9 mouse cellular contexts compared by ENCODE assay signal in genomic region chr7:30143170-30143554, GRCm38 (mm10). TPM values are rescaled to one million over a fixed set of nuclear protein-coding genes. Genes with fewer than 3 reads are reported as not detected.
DNase-seq lines count a peak whose midpoint lies in the region; ATAC-seq and TF ChIP-seq lines count a peak whose summit lies in the region.
"Had no signal": no experiment of that assay in that cellular context is flagged by ENCODE, and none has a peak within 500 bp of the region (broad histone marks: within the 10 kb centered on the region; RNA-seq: fewer than 3 reads in every experiment).

No protein-coding gene starts in this region.

- H3K9me3 ChIP-seq in embryonic facial prominence, embryonic 14.5 days (ENCODE audit: control insufficient read depth, low read length): peaks cover 25% of the 10 kb centered on the region
- H3K9me3 ChIP-seq in hindbrain, postnatal 0 days (ENCODE audit: low read length): no peaks in the 10 kb centered on the region
- H3K9me3 ChIP-seq in midbrain, postnatal 0 days (ENCODE audit: low read length): 0 out of 2 replicates have a peak, but pooled peaks cover 3% of the 10 kb centered on the region

- peak overlapping the region; percentile 65 for H3K4me3 ChIP-seq in layer of hippocampus, adult 2 months
- peak overlapping the region; percentile 54 for H3K4me3 ChIP-seq in embryonic facial prominence, embryonic 14.5 days (ENCODE audit: low read depth, low read length)
- peak overlapping the region; percentile 43 for H3K4me3 ChIP-seq in hindbrain, postnatal 0 days (ENCODE audit: low read length)
- H3K4me3 ChIP-seq in midbrain, postnatal 0 days (ENCODE audit: low read depth, low read length): peak overlapping the region; percentile 58

- TF ChIP-seq CTCF in layer of hippocampus, adult 2 months (conservative IDR thresholded peaks at IDR 0.05): no peak
- TF ChIP-seq CTCF in hindbrain, postnatal 0 days (IDR thresholded peaks at IDR 0.05; ENCODE audit: low read depth): no peak
- no peak for TF ChIP-seq CTCF in midbrain, postnatal 0 days (IDR thresholded peaks at IDR 0.05)

- peak overlapping the region; percentile 74 for H3K27ac ChIP-seq in layer of hippocampus, adult 2 months
- peak overlapping the region; percentile 86 for H3K27ac ChIP-seq in embryonic facial prominence, embryonic 14.5 days (replicated peaks; ENCODE audit: low read depth, low read length)
- H3K27ac ChIP-seq in hindbrain, postnatal 0 days: peak overlapping the region; percentile 64
- H3K27ac ChIP-seq in midbrain, postnatal 0 days (ENCODE audit: low read depth, low read length): peak overlapping the region; percentile 70

- ATAC-seq in embryonic facial prominence, embryonic 14.5 days (ENCODE audit: low read depth): peak; percentile 4; the same call in 1 of the 2 replicates
- ATAC-seq in hindbrain, postnatal 0 days: no peak; the same call in 1 of the 2 replicates
- 0 out of 2 replicates have a peak, but pooled peaks have one; percentile 8 for ATAC-seq in midbrain, postnatal 0 days (ENCODE audit: low FRiP score)

- H3K9ac ChIP-seq in embryonic facial prominence, embryonic 14.5 days (ENCODE audit: low read depth, low read length): peak overlapping the region; percentile 70
- H3K9ac ChIP-seq in hindbrain, postnatal 0 days (replicated peaks; ENCODE audit: low read length): peak overlapping the region; percentile 29
- peak overlapping the region; percentile 66; the same call in 1 of the 2 replicates for H3K9ac ChIP-seq in midbrain, postnatal 0 days (replicated peaks; ENCODE audit: low read length, poor library complexity, severe bottlenecking)

- peaks cover 3% of the 10 kb centered on the region; the same call in 1 of the 2 replicates for H3K4me1 ChIP-seq in embryonic facial prominence, embryonic 14.5 days (ENCODE audit: control insufficient read depth, insufficient read depth, low read length)
- H3K4me1 ChIP-seq in hindbrain, postnatal 0 days (ENCODE audit: insufficient read depth, low read length): no peaks in the 10 kb centered on the region
- no peaks in the 10 kb centered on the region for H3K4me1 ChIP-seq in midbrain, postnatal 0 days (ENCODE audit: insufficient read depth, low read length)

- peak overlapping the region; percentile 62 for H3K4me2 ChIP-seq in embryonic facial prominence, embryonic 14.5 days (ENCODE audit: low read depth, low read length)
- peak overlapping the region; percentile 67 for H3K4me2 ChIP-seq in hindbrain, postnatal 0 days (ENCODE audit: low read depth, low read length)
- peak overlapping the region; percentile 71 for H3K4me2 ChIP-seq in midbrain, postnatal 0 days (ENCODE audit: low read depth, low read length, poor library complexity, severe bottlenecking)

- no peak for DNase-seq in layer of hippocampus, adult 2 months (ENCODE audit: low spot score in 2 of 2)
- DNase-seq in layer of hippocampus, postnatal 25 days (ENCODE audit: extremely low spot score in 1 of 2, low spot score in 1 of 2): no peak
- DNase-seq in embryonic facial prominence, embryonic 14.5 days (ENCODE audit: low spot score): no peak
- DNase-seq in hindbrain, postnatal 0 days (ENCODE audit: low spot score): no peak
- DNase-seq in midbrain, postnatal 0 days (ENCODE audit: low spot score): no peak
- DNase-seq in spleen, adult 18-20 months: no peak
- DNase-seq in layer of hippocampus, postnatal 14 days (ENCODE audit: low spot score in 2 of 2): no peak
- no peak for DNase-seq in layer of hippocampus, adult 8-10 months (ENCODE audit: low spot score in 2 of 2)

- no peaks in the 10 kb centered on the region for H3K27me3 ChIP-seq in embryonic facial prominence, embryonic 14.5 days (replicated peaks; ENCODE audit: control insufficient read depth, insufficient read depth, low read length)
- H3K27me3 ChIP-seq in hindbrain, postnatal 0 days (ENCODE audit: insufficient read depth, low read length): no peaks in the 10 kb centered on the region
- no peaks in the 10 kb centered on the region for H3K27me3 ChIP-seq in midbrain, postnatal 0 days (ENCODE audit: insufficient read depth, low read length)
- H3K27me3 ChIP-seq: Patski had no signal

- WGBS in embryonic facial prominence, embryonic 14.5 days: 12% methylated on average over 8 of the region's 8 CpGs
- WGBS in hindbrain, postnatal 0 days: 11% methylated on average over 8 of the region's 8 CpGs
- 15% methylated on average over 8 of the region's 8 CpGs for WGBS in midbrain, postnatal 0 days

- H3K36me3 ChIP-seq in embryonic facial prominence, embryonic 14.5 days (ENCODE audit: control insufficient read depth, insufficient read depth, low read length): peaks cover 35% of the 10 kb centered on the region
- H3K36me3 ChIP-seq in hindbrain, postnatal 0 days (ENCODE audit: insufficient read depth, low read length): no peaks in the 10 kb centered on the region
- H3K36me3 ChIP-seq in midbrain, postnatal 0 days (ENCODE audit: insufficient read depth, low read length): peaks cover 7% of the 10 kb centered on the region; the same call in 1 of the 2 replicates

RNA-seq across cellular contexts. Expression of gene Zfp382, which starts 21.4 kb away (rescaled TPM):
- total RNA-seq in layer of hippocampus, adult 2 months (2021): 10 to 100 TPM; 30.1 to 37.5 TPM
- 10 to 100 TPM; 30.4 to 31.5 TPM for total RNA-seq in layer of hippocampus, postnatal 25 days (2021)
- polyA plus RNA-seq in embryonic facial prominence, embryonic 14.5 days (2014; fragmentation: Nextera tagmentation; extraction: Ambion mirVana): 5.8 and 6.5 TPM in 2 replicates
- total RNA-seq in hindbrain, postnatal 0 days (2014; rRNA removed): 7.5 and 12.7 TPM in 2 replicates
- 11.9 and 13.2 TPM in 2 replicates for polyA plus RNA-seq in hindbrain, postnatal 0 days (2015; fragmentation: Nextera tagmentation; extraction: Ambion mirVana)
- 23.0 and 24.7 TPM in 2 replicates for total RNA-seq in midbrain, postnatal 0 days (2014; rRNA removed)
- polyA plus RNA-seq in midbrain, postnatal 0 days (2015; fragmentation: Nextera tagmentation; extraction: Ambion mirVana): 14.5 and 14.7 TPM in 2 replicates
- total RNA-seq in layer of hippocampus, postnatal 14 days (2021): 10 to 100 TPM; 25.3 to 27.6 TPM
- 10 to 100 TPM; 28.6 to 34.1 (median 31.2) TPM for total RNA-seq in layer of hippocampus, adult 8-10 months (2022)

RNA-seq across cellular contexts. Expression of gene Zfp146, which starts 26.4 kb away (rescaled TPM):
- 10 to 100 TPM; 48.9 to 52.0 TPM for total RNA-seq in layer of hippocampus, adult 2 months (2021)
- total RNA-seq in layer of hippocampus, postnatal 25 days (2021): 10 to 100 TPM; 49.2 to 50.2 TPM
- polyA plus RNA-seq in embryonic facial prominence, embryonic 14.5 days (2014; fragmentation: Nextera tagmentation; extraction: Ambion mirVana): 18.1 and 18.4 TPM in 2 replicates
- total RNA-seq in hindbrain, postnatal 0 days (2014; rRNA removed): 40.6 and 46.4 TPM in 2 replicates
- polyA plus RNA-seq in hindbrain, postnatal 0 days (2015; fragmentation: Nextera tagmentation; extraction: Ambion mirVana): 10.0 and 10.2 TPM in 2 replicates
- 49.8 and 52.1 TPM in 2 replicates for total RNA-seq in midbrain, postnatal 0 days (2014; rRNA removed)
- polyA plus RNA-seq in midbrain, postnatal 0 days (2015; fragmentation: Nextera tagmentation; extraction: Ambion mirVana): 5.9 and 7.2 TPM in 2 replicates
- 10 to 100 TPM; 48.4 to 52.6 TPM for total RNA-seq in layer of hippocampus, postnatal 14 days (2021)
- total RNA-seq in layer of hippocampus, adult 8-10 months (2022): 10 to 100 TPM; 49.0 to 54.7 (median 50.3) TPM

RNA-seq across cellular contexts. Expression of gene Cox7a1, which starts 40.8 kb away (rescaled TPM):
- total RNA-seq in layer of hippocampus, adult 2 months (2021): 1 to 10 TPM; 3.5 to 5.9 TPM
- total RNA-seq in layer of hippocampus, postnatal 25 days (2021): 1 to 10 TPM; 2.8 to 5.0 TPM
- polyA plus RNA-seq in embryonic facial prominence, embryonic 14.5 days (2014; fragmentation: Nextera tagmentation; extraction: Ambion mirVana): 7.4 and 17.0 TPM in 2 replicates
- not detected in 2 replicates for total RNA-seq in hindbrain, postnatal 0 days (2014; rRNA removed)
- 8.1 and 9.7 TPM in 2 replicates for polyA plus RNA-seq in hindbrain, postnatal 0 days (2015; fragmentation: Nextera tagmentation; extraction: Ambion mirVana)
- total RNA-seq in midbrain, postnatal 0 days (2014; rRNA removed): not detected in 2 replicates
- 7.3 and 8.8 TPM in 2 replicates for polyA plus RNA-seq in midbrain, postnatal 0 days (2015; fragmentation: Nextera tagmentation; extraction: Ambion mirVana)
- 1 to 10 TPM; 6.2 to 8.6 TPM for total RNA-seq in layer of hippocampus, postnatal 14 days (2021)
- total RNA-seq in layer of hippocampus, adult 8-10 months (2022): 1 to 10 TPM; 4.4 to 6.9 (median 5.1) TPM

RNA-seq across cellular contexts. Expression of gene Zfp260, which starts 48.6 kb away (rescaled TPM):
- 10 to 100 TPM; 73.1 to 75.5 TPM for total RNA-seq in layer of hippocampus, adult 2 months (2021)
- total RNA-seq in layer of hippocampus, postnatal 25 days (2021): 10 to 100 TPM; 64.8 to 89.9 TPM
- polyA plus RNA-seq in embryonic facial prominence, embryonic 14.5 days (2014; fragmentation: Nextera tagmentation; extraction: Ambion mirVana): 136 and 141 TPM in 2 replicates
- total RNA-seq in hindbrain, postnatal 0 days (2014; rRNA removed): 26.8 and 27.4 TPM in 2 replicates
- polyA plus RNA-seq in hindbrain, postnatal 0 days (2015; fragmentation: Nextera tagmentation; extraction: Ambion mirVana): 47.7 and 49.4 TPM in 2 replicates
- 39.4 and 47.4 TPM in 2 replicates for total RNA-seq in midbrain, postnatal 0 days (2014; rRNA removed)
- polyA plus RNA-seq in midbrain, postnatal 0 days (2015; fragmentation: Nextera tagmentation; extraction: Ambion mirVana): 43.6 and 44.4 TPM in 2 replicates
- 10 to 100 TPM; 65.1 to 72.3 TPM for total RNA-seq in layer of hippocampus, postnatal 14 days (2021)
- 10 to 100 TPM; 79.6 to 96.9 (median 89.4) TPM for total RNA-seq in layer of hippocampus, adult 8-10 months (2022)

RNA-seq across cellular contexts. Expression of gene Zfp566, which starts 52.8 kb away (rescaled TPM):
- total RNA-seq in layer of hippocampus, adult 2 months (2021): 1 to 10 TPM; 4.3 to 8.2 TPM
- 1 to 10 TPM; 5.3 to 7.1 TPM for total RNA-seq in layer of hippocampus, postnatal 25 days (2021)
- 7.9 and 11.2 TPM in 2 replicates for polyA plus RNA-seq in embryonic facial prominence, embryonic 14.5 days (2014; fragmentation: Nextera tagmentation; extraction: Ambion mirVana)
- total RNA-seq in hindbrain, postnatal 0 days (2014; rRNA removed): 2.3 and 2.8 TPM in 2 replicates
- 13.7 and 15.5 TPM in 2 replicates for polyA plus RNA-seq in hindbrain, postnatal 0 days (2015; fragmentation: Nextera tagmentation; extraction: Ambion mirVana)
- total RNA-seq in midbrain, postnatal 0 days (2014; rRNA removed): 0.93 and 3.8 TPM in 2 replicates
- 16.2 and 18.0 TPM in 2 replicates for polyA plus RNA-seq in midbrain, postnatal 0 days (2015; fragmentation: Nextera tagmentation; extraction: Ambion mirVana)
- total RNA-seq in layer of hippocampus, postnatal 14 days (2021): 1 to 10 TPM; 6.9 to 8.5 TPM
- total RNA-seq in layer of hippocampus, adult 8-10 months (2022): 10 to 100 TPM in 1 of 4 experiments, 1 to 10 TPM in 3; 5.2 to 10.9 (median 8.0) TPM
